Comparison of ENCODE assay signal across 9 mouse cellular contexts in genomic region chr7:124383489-124383888, GRCm38 (mm10).
DNase-seq lines count a peak whose midpoint lies in the region; ATAC-seq lines count a peak whose summit lies in the region.
"Had no signal": no experiment of that assay in that cellular context is flagged by ENCODE, and none has a peak within 500 bp of the region (broad histone marks: within the 10 kb centered on the region; RNA-seq: fewer than 3 reads in every experiment).

No protein-coding gene starts in this region.

- H3K27me3 ChIP-seq in embryonic facial prominence, embryonic 11.5 days (ENCODE audit: control insufficient read depth, insufficient read depth, low read length) = no peaks in the 10 kb centered on the region

- H3K4me2 ChIP-seq in embryonic facial prominence, embryonic 11.5 days (ENCODE audit: low read depth, low read length) = no peak overlapping the region

- H3K9me3 ChIP-seq in embryonic facial prominence, embryonic 11.5 days (replicated peaks; ENCODE audit: control insufficient read depth, low read length) = no peaks in the 10 kb centered on the region

- H3K27ac ChIP-seq in embryonic facial prominence, embryonic 11.5 days (replicated peaks; ENCODE audit: low read depth, low read length) = no peak overlapping the region

- no peak for ATAC-seq in embryonic facial prominence, embryonic 11.5 days (replicated peaks; ENCODE audit: insufficient number of reproducible peaks, low FRiP score, low TSS enrichment, low read depth)
- ATAC-seq in megakaryocyte progenitor cell, adult 5-6 weeks (replicated peaks; ENCODE audit: poor library complexity) = no peak

- WGBS in embryonic facial prominence, embryonic 11.5 days = 32% methylated on average over 4 of the region's 4 CpGs

- no peaks in the 10 kb centered on the region for H3K4me1 ChIP-seq in embryonic facial prominence, embryonic 11.5 days (ENCODE audit: control insufficient read depth, insufficient read depth, low read length)

- H3K36me3 ChIP-seq in embryonic facial prominence, embryonic 11.5 days (replicated peaks; ENCODE audit: control insufficient read depth, insufficient read depth, low read depth, low read length) = no peaks in the 10 kb centered on the region

- H3K9ac ChIP-seq in embryonic facial prominence, embryonic 11.5 days (replicated peaks; ENCODE audit: low read length) = no peak overlapping the region

- H3K4me3 ChIP-seq in embryonic facial prominence, embryonic 11.5 days (ENCODE audit: low read depth, low read length) = no peak overlapping the region

- DNase-seq in kidney, adult 9 months = peak; percentile 26
- no peak for DNase-seq in kidney, adult 11 months
- peak; percentile 4 for DNase-seq in right cerebral cortex, adult 18-20 months
- DNase-seq in right cerebral cortex, postnatal 4 days = no peak
- DNase-seq in embryonic facial prominence, embryonic 11.5 days (ENCODE audit: low spot score) = peak; percentile 60
- DNase-seq in yolk sac, embryonic 10.5 days (ENCODE audit: low spot score) = peak; percentile 3
- DNase-seq in thymus, postnatal 10 days (ENCODE audit: low spot score in 2 of 2) = no peak
- DNase-seq: left cerebral cortex, postnatal 4 days had no signal

Comparison
In these comparisons a context has a peak if more than half of its experiments do, and no peak if none do; other contexts are left out.
1. DNase-seq: peak in kidney, adult 9 months (single experiment), right cerebral cortex, adult 18-20 months (single experiment), embryonic facial prominence, embryonic 11.5 days (single experiment) and yolk sac, embryonic 10.5 days (single experiment); none in kidney, adult 11 months (single experiment), right cerebral cortex, postnatal 4 days (single experiment) and thymus, postnatal 10 days (0 of 2).